Mouse (Mus musculus): ENCODE results near the gene Clta. TPM values are rescaled to one million over a fixed set of nuclear protein-coding genes. Genes with fewer than 3 reads are reported as not detected.
"Not testable (repeated sequence)": the region's sequence is repeated elsewhere in the genome, so short reads cannot be mapped to it uniquely, and the experiment has no call there.

The Clta gene
- total RNA-seq, 1 experiment from 2014 or later: 446 TPM

GRCm38 (mm10) chr4:44013391-44014070, 9.3 kb downstream of the Clta start:
- ATAC-seq (replicated peaks; ENCODE audit: insufficient number of reproducible peaks, low FRiP score, low TSS enrichment, poor library complexity, severe bottlenecking): no peak

GRCm38 (mm10) chr4:44016071-44016470, 11.8 kb downstream of the Clta start:
- no peak for ATAC-seq (replicated peaks; ENCODE audit: insufficient number of reproducible peaks, low FRiP score, low TSS enrichment, poor library complexity, severe bottlenecking)

- ATAC-seq (replicated peaks; ENCODE audit: insufficient number of reproducible peaks, low FRiP score, low TSS enrichment, poor library complexity, severe bottlenecking): no peak
These were observed 12.5 kb downstream of the Clta start for GRCm38 (mm10) chr4:44016791-44017190.

- no peak for ATAC-seq (replicated peaks; ENCODE audit: insufficient number of reproducible peaks, low FRiP score, low TSS enrichment, poor library complexity, severe bottlenecking)
These were observed 18.1 kb downstream of the Clta start for GRCm38 (mm10) chr4:44022323-44022722.

GRCm38 (mm10) chr4:44022766-44023165, 18.5 kb downstream of the Clta start:
- no peak for ATAC-seq (replicated peaks; ENCODE audit: insufficient number of reproducible peaks, low FRiP score, low TSS enrichment, poor library complexity, severe bottlenecking)

GRCm38 (mm10) chr4:44023681-44024080, 19.4 kb downstream of the Clta start:
- no peak for ATAC-seq (replicated peaks; ENCODE audit: insufficient number of reproducible peaks, low FRiP score, low TSS enrichment, poor library complexity, severe bottlenecking)

DNA sequence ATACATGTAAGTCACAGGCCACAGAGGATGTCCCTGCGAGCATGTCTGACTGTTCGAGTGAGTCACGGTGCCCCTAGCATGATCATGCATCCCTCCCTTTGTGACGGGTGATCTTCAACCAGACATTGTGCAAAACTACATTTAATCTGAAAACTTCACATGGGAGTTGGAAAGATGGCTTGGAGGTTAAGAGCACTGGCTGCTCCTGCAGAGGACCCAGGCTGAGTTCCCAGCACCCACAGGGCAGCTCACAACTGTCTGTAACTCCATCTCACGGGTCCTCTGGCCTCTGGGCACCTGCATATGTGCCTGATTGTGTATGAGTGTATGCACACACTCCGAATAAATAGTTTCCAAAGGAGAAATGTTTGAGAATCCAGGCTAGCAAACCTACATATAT, 20.0 kb downstream of the Clta start:
- no peak for ATAC-seq (replicated peaks; ENCODE audit: insufficient number of reproducible peaks, low FRiP score, low TSS enrichment, poor library complexity, severe bottlenecking)

DNA sequence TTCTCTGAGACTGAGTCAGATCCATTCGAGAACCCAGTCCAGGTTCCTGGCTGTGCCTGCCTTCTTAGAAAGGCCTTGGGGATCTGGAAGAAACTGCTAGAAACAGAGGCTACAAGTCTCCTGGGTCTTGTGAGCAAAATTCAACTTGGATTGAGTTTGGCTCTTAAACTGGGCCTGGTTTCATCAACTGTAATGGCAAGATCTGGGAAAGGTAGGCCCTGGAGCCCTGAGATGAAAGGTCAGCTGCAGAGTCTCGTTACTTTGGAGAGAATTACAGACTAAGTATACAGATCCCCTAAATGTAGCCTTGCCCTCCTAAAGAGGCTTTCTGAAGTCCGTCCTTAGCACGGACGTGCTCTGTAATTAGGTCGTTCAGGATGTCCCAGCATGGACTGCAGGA, 21.3 kb downstream of the Clta start:
- ATAC-seq (replicated peaks; ENCODE audit: insufficient number of reproducible peaks, low FRiP score, low TSS enrichment, poor library complexity, severe bottlenecking): no peak

GRCm38 (mm10) chr4:44028303-44029135, 24.3 kb downstream of the Clta start:
- ATAC-seq (replicated peaks; ENCODE audit: insufficient number of reproducible peaks, low FRiP score, low TSS enrichment, poor library complexity, severe bottlenecking): no peak

DNA sequence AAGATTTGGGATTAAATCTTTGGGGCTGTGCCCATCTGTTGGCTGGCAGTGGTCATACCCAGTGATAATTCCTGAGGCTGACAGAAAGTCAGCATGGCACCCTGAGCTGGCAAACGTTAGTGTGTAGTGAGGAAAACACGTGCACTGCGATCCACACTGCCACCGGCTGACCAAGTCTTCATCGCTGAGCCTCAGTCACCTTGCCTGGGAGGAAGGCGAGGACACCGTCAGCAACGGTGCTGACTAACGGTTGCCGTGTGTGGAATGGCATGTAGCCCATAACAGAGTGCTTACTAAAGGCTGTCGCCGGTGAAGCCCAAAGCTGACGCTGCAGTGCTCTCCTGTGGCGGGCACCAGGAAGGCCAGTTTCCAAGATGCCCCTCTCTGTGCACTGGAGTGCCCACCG, 25.4 kb downstream of the Clta start:
- ATAC-seq (replicated peaks; ENCODE audit: insufficient number of reproducible peaks, low FRiP score, low TSS enrichment, poor library complexity, severe bottlenecking): no peak; the same call in 1 of the 2 replicates

DNA sequence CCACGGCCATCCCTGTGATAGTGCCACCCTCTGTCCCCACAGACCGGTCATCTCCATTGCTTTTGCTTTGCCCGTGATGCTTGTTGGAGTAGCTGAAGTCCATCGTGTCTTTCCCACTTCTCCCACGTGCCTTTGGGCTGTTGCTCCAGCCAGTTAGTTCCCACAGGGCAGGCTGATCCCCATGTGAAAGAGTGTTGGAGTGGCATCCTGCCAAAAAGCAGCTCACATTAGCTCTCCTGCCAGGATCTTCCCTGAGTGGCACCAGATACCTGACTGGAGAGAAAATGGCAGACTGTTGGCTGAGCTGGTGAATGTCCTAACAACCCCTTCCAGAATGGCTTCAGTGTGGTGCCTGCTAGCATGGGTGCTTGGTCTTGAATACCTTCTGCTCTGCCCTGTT, 27.3 kb downstream of the Clta start:
- no peak for ATAC-seq (replicated peaks; ENCODE audit: insufficient number of reproducible peaks, low FRiP score, low TSS enrichment, poor library complexity, severe bottlenecking)

- no peak for ATAC-seq (replicated peaks; ENCODE audit: insufficient number of reproducible peaks, low FRiP score, low TSS enrichment, poor library complexity, severe bottlenecking)
These were observed 32.2 kb downstream of the Clta start for GRCm38 (mm10) chr4:44036455-44036854.

DNA sequence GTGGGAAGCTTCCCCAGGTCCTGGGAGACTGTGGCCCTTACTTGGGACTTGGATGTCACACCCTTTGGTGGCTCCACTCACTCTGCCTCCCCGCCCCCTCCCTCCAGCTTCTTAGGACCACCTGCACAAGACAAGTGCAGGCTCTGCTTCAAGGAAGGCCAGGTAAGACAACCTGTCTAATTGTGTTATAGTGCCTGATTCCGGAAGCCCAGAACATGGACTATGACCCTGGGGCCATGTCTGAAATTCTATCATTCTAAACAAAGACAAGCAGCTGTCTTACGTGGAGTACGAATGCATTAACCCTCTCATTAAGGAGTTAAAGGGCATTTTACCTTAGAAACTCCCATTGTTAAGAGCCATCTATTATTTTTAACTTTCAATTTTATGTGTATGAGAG, 36.5 kb downstream of the Clta start:
- ATAC-seq (replicated peaks; ENCODE audit: insufficient number of reproducible peaks, low FRiP score, low TSS enrichment, poor library complexity, severe bottlenecking): no peak

DNA sequence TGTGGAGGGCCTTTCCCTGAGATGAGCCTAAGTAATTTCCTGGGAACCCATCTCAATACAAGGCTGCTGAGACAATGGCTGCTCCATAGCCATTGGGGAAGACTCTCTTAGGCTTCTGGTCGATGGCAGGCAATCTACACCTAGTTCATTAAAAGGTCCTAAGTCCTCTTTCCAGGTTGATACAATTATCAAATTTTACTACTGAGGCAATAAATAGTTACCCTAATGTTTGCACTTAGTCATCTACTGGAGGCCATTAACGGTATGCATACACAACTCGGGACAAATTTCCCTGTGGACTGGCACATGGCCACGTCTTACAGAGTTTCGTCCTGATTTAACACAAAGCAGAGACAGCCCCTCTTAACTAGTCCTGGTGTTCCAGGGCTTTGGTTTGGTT, 38.2 kb downstream of the Clta start:
- no peak for ATAC-seq (replicated peaks; ENCODE audit: insufficient number of reproducible peaks, low FRiP score, low TSS enrichment, poor library complexity, severe bottlenecking)

GRCm38 (mm10) chr4:44043182-44043581, 38.9 kb downstream of the Clta start:
- not testable (repeated sequence) for ATAC-seq (replicated peaks; ENCODE audit: insufficient number of reproducible peaks, low FRiP score, low TSS enrichment, poor library complexity, severe bottlenecking)

GRCm38 (mm10) chr4:44044685-44045356, 40.6 kb downstream of the Clta start:
- no peak for ATAC-seq (replicated peaks; ENCODE audit: insufficient number of reproducible peaks, low FRiP score, low TSS enrichment, poor library complexity, severe bottlenecking)

DNA sequence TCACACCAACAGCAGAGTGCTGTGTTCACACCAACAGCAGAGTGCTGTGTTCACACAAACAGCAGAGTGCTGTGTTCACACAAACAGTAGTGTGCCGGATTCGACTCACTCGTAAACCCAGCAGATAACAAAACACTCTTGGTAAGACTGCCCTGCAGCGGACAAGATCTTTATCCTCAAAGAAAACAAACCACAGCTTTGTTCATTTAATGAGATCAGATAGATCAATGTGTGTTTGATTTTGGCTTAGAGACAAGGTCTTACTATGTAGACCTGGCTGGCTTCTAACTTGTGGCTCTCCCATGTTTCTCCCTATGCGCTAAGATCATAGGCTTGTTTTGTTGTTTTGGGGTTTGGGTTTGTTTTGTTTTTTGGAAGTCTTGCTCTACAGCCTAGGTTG, 41.8 kb downstream of the Clta start:
- ATAC-seq (replicated peaks; ENCODE audit: insufficient number of reproducible peaks, low FRiP score, low TSS enrichment, poor library complexity, severe bottlenecking): no peak

DNA sequence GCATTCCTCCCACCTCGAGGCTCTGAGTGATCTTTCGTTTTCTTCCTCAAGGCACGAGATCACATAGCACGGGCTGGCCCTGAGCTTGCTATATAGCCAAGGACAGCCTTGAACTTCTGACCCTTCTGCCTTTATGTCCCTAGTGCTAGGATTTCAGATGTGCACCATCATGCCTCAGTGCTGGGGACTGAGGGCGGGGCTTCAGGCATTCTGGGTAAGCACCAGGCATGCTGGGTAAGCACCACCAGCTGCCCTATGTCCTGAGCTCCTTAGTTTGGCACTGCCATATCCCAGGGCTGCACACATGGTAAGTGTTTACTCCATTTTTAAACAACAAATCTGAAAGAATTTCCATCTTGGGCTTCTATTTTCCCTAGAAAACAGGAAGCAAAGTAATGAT, 45.6 kb downstream of the Clta start:
- no peak for ATAC-seq (replicated peaks; ENCODE audit: insufficient number of reproducible peaks, low FRiP score, low TSS enrichment, poor library complexity, severe bottlenecking)

- ATAC-seq (replicated peaks; ENCODE audit: insufficient number of reproducible peaks, low FRiP score, low TSS enrichment, poor library complexity, severe bottlenecking): no peak
These were observed 55.4 kb downstream of the Clta start for GRCm38 (mm10) chr4:44059674-44060073.

DNA sequence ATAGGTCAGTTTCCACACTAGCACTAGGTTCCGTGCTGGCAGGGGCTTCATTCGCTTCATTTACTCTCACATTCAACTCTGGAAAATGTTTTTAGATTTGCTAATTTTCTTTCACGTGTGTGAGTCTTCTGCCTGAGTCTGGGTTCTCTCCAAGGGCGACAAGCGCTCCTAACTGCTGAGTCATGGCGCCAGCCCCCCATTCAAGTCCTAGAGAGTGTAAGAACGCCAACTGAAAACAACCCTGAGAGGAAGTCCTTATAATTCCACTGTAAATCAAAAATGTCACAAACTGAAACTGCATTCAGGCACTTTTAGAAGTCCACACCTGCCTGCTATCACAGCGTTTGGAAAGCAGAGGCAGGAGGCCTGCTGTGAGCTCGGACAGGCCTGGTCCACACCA, 57.8 kb downstream of the Clta start:
- no peak for ATAC-seq (replicated peaks; ENCODE audit: insufficient number of reproducible peaks, low FRiP score, low TSS enrichment, poor library complexity, severe bottlenecking)

All from monocyte, adult 5-6 weeks (primary cell).